Mouse (Mus musculus) heart, embryonic 12.5 days (tissue): ENCODE data around the gene Ftcd. TPM values are rescaled to one million over a fixed set of nuclear protein-coding genes. Genes with fewer than 3 reads are reported as not detected.

Source experiments
- ATAC-seq: fragments of 200-750 bp; cut with Nextera tagmentation; 2 replicates; pipeline ENCODE4 v1.8.0; 2017; ENCODE audit warnings: moderate TSS enrichment, moderate library complexity; ENCODE audit not compliant: insufficient number of reproducible peaks, low FRiP score
- H3K27ac ChIP-seq: fragments of 300-500 bp; sonication (generic); 2 replicates; pipeline ENCODE4 v1.5.1; 2016; ENCODE audit warnings: mild to moderate bottlenecking, moderate library complexity; ENCODE audit not compliant: poor library complexity, severe bottlenecking
- H3K27me3 ChIP-seq: fragments of 300-500 bp; sonication (generic); replicated peaks from 2 replicates; pipeline ENCODE4 v1.6.1; 2016; ENCODE audit warnings: mild to moderate bottlenecking, moderate library complexity
- H3K36me3 ChIP-seq: fragments of 300-500 bp; sonication (generic); 2 replicates; pipeline ENCODE4 v1.6.1; 2016; ENCODE audit warnings: mild to moderate bottlenecking, moderate library complexity
- H3K4me1 ChIP-seq: fragments of 300-500 bp; sonication (generic); replicated peaks from 2 replicates; pipeline ENCODE4 v1.6.1; 2016; ENCODE audit warnings: mild to moderate bottlenecking
- H3K4me2 ChIP-seq: fragments of 300-500 bp; sonication (generic); 2 replicates; pipeline ENCODE4 v1.6.1; 2016; ENCODE audit warnings: mild to moderate bottlenecking, moderate library complexity
- H3K4me3 ChIP-seq: fragments of 300-500 bp; sonication (generic); 2 replicates; pipeline ENCODE4 v1.5.1; 2016; ENCODE audit warnings: mild to moderate bottlenecking
- H3K9ac ChIP-seq: fragments of 300-500 bp; sonication (generic); 2 replicates; pipeline ENCODE4 v1.6.1; 2016; ENCODE audit warnings: mild to moderate bottlenecking, moderate library complexity
- H3K9me3 ChIP-seq: fragments of 300-500 bp; sonication (generic); replicated peaks from 2 replicates; pipeline ENCODE4 v1.6.1; 2016; ENCODE audit warnings: mild to moderate bottlenecking, moderate library complexity
- WGBS: fragments of 180-500 bp; shearing (Covaris S2); methylation state at CpG from one replicate; pipeline ENCODE4 v1.1.7; 2016; 5-methylcytosine and 5-hydroxymethylcytosine counted together
- polyA plus RNA-seq: library from polyadenylated mRNA; unstranded; fragments of >200 nt; fragmentation: Nextera tagmentation; extraction: Ambion mirVana; gene quantifications from 2 replicates; pipeline ENCODE4 v1.2.1, GENCODE M21; 2016

The Ftcd gene
- polyA plus RNA-seq, 1 experiment from 2014 or later, result 3.2 TPM

GRCm38 (mm10) chr10:76636026-76636425 is 60.6 kb downstream of the Ftcd start:
- Histone ChIP-seq H3K4me3 (no peak overlapping the region), H3K27ac (no peak overlapping the region), H3K4me1 (peaks cover 21% of the 10 kb centered on the region), H3K27me3 (no peaks in the 10 kb centered on the region), H3K36me3 (no peaks in the 10 kb centered on the region), H3K4me2 (no peak overlapping the region), H3K9ac (no peak overlapping the region), H3K9me3 (no peaks in the 10 kb centered on the region)
- no peak for ATAC-seq
- 64% methylated on average over 3 of the region's 3 CpGs for WGBS

- no peak overlapping the region for H3K27ac ChIP-seq
- ATAC-seq, result no peak
- 84% methylated on average over 4 of the region's 4 CpGs for WGBS
- no peaks in the 10 kb centered on the region for H3K9me3 ChIP-seq
- no peak overlapping the region for H3K4me2 ChIP-seq
- H3K4me1 ChIP-seq, result peaks cover 21% of the 10 kb centered on the region
- H3K4me3 ChIP-seq, result no peak overlapping the region
- H3K9ac ChIP-seq, result no peak overlapping the region
- H3K27me3 ChIP-seq, result no peaks in the 10 kb centered on the region
- no peaks in the 10 kb centered on the region for H3K36me3 ChIP-seq
Measured at GRCm38 (mm10) chr10:76636601-76637000, 61.2 kb downstream of the Ftcd start.

Other genes starting within 250 kb of the Ftcd start
- gene Dip2a, start 230.4 kb upstream of the Ftcd start, polyA plus RNA-seq, result 11.4 and 12.3 TPM in 2 replicates
- gene AC141477.1, start 135.2 kb upstream of the Ftcd start, polyA plus RNA-seq, result not detected in 2 replicates
- 13.3 and 13.7 TPM in 2 replicates for gene Pcnt, start 132.9 kb upstream of the Ftcd start, polyA plus RNA-seq
- gene 2610028H24Rik, start 126.6 kb upstream of the Ftcd start, polyA plus RNA-seq, result not detected in 2 replicates
- 48.6 and 50.3 TPM in 2 replicates for gene Mcm3ap, start 106.7 kb upstream of the Ftcd start, polyA plus RNA-seq
- gene Ybey, start 106.5 kb upstream of the Ftcd start, polyA plus RNA-seq, result 6.9 and 7.0 TPM in 2 replicates
- gene Lss, start 44.1 kb upstream of the Ftcd start, polyA plus RNA-seq, result 12.6 and 13.3 TPM in 2 replicates
- gene Spatc1l, start 13.4 kb upstream of the Ftcd start, polyA plus RNA-seq, result not detected in 2 replicates
- gene Col6a2, start 48.0 kb downstream of the Ftcd start, polyA plus RNA-seq, result 37.9 and 38.0 TPM in 2 replicates
- gene Col6a1, start 150.5 kb downstream of the Ftcd start, polyA plus RNA-seq, result 35.9 and 37.1 TPM in 2 replicates